Mouse (Mus musculus) naive thymus-derived CD4-positive, alpha-beta T cell, adult 2 months (primary cell): ENCODE measurements around the gene Fam227a.
"Not testable (repeated sequence)": the region's sequence is repeated elsewhere in the genome, so short reads cannot be mapped to it uniquely, and the experiment has no call there.

Experiments
- DNase-seq: peaks from one replicate; pipeline ENCODE4 v3.0.0-alpha.2; 2011; ENCODE audit warnings: low read depth

The Fam227a gene

GRCm38 (mm10) chr15:79683707-79684465 is 25.1 kb upstream of the Fam227a start:
- DNase-seq: no peak

GRCm38 (mm10) chr15:79683146-79683545 is 24.4 kb upstream of the Fam227a start:
- no peak for DNase-seq

- DNase-seq: no peak
These were observed 23.2 kb upstream of the Fam227a start for GRCm38 (mm10) chr15:79681973-79682372.

DNA sequence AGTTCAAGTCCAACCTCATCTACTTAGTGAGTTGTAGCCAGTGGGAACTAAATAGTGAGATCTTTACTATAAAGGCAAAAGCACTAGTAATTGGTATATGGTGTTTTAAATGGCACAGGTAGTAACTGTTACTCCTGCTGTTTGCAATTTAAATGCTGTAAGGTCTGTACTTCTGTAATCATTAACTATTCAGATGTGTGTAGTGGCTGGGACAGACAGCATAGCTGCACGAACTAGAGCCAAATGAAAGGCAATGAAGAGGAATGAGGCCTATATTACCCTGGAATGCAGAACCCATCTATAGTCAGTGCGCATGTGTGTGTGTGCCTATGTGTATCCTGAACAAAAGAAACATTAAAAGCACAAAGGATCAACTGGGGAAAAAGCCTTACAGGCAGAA is 19.2 kb upstream of the Fam227a start:
- no peak for DNase-seq

DNA sequence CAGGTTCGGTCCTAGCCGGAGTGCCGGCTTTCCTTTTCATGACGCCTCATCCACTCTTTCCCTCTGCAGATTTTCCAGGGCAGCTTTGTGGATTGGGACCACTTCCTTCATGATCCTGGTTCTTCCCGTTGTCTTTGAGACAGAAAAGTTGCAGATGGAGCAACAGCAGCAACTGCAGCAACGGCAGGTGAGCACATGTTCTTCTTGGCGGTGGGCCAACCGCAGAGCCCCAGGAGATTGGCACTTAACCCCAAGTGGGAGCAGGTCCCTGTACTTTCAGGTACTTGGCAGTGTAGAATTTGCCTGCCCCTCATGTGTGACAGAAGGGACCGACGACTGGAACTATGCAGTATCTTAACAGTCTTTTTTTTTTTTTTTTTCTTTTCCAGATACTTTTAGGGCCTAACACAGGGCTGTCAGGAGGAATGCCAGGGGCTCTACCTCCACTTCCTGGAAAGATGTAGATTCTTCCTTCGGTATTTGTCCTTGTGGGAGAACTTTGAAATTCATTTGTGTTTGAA is 13.1 kb upstream of the Fam227a start:
- DNase-seq: not testable (repeated sequence)

DNA sequence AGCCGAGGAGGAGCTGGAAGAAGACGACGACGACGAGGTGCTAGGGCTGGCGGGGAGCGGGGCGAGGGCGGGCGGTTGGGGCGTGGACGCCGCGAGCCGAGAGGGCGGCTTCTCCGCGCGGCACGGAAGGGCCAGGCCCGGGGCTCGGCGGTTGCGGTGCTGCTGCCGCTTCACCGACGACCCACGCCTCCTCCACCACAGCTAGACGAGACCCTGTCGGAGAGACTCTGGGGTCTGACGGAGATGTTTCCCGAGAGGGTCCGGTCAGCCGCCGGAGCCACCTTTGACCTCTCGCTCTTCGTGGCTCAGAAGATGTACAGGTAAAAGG is 12.2 kb upstream of the Fam227a start:
- no peak for DNase-seq

GRCm38 (mm10) chr15:79670249-79670971 is 11.7 kb upstream of the Fam227a start, which contains the start of gene Tomm22:
TSS of gene Tomm22 (plus strand) at chr15:79670861.
- peak; percentile 89 for DNase-seq

DNA sequence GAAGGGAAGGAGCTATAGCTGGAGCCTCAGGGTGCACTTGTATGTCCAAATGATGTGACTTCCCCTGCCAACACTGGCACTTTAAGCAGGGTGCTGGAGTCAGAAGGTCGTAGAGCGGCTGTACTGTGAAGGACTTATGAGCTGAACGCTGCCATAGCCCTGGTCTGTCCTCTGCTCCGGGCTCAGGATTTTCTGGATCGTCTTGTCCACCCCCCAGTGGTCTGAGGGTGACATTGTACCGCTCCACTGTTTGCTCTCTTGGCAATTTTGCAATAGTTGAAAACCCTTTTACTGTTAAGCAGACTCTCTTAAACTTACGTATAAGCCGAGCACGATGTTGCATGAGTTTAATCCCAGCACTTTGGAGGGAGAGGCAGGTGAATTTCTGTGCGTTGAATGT is 10.4 kb upstream of the Fam227a start:
- no peak for DNase-seq

GRCm38 (mm10) chr15:79664666-79665065 is 5.9 kb upstream of the Fam227a start:
- no peak for DNase-seq

DNA sequence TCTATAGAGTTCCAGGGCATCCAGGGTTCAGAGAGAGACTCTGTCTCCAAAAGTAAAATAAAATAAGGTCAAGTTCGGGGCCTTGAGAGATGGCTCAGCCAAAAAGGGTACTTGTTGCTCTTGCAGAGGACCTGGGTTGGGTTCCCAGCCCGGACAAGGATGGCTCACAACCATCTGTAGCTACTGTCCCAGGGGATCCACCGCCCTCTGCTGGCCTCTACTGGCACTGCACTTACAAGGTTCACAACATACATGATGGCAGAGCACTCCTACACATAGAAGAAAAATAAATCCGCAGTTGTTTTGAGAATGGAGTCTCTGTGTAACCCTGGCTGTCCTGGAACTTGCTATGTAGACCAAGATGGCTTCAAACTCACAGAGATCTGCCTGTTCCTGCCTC is 3.1 kb upstream of the Fam227a start:
- DNase-seq: peak; percentile 75

GRCm38 (mm10) chr15:79657837-79658530 is 772 bp downstream of the Fam227a start:
- DNase-seq: peak; percentile 92

DNA sequence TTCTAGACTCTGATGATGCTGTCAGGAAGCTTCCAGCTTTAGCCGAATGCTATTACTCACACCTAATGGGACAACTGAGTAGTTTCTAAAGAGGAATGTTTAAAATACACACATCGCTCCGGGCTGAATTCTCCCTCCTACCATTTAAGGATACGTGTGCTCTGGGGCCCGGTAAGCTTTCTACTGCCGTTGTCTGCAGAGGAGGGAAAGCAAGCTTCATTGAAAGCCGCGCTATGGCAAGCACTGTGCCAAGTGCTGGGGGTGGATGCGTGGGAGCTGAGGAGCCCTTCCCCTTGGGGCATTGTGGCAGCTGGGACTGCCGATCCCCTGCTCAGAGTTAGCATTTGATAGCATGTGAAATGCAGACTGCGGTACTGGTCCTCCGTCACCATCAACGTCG is 2.3 kb downstream of the Fam227a start:
- no peak for DNase-seq

DNA sequence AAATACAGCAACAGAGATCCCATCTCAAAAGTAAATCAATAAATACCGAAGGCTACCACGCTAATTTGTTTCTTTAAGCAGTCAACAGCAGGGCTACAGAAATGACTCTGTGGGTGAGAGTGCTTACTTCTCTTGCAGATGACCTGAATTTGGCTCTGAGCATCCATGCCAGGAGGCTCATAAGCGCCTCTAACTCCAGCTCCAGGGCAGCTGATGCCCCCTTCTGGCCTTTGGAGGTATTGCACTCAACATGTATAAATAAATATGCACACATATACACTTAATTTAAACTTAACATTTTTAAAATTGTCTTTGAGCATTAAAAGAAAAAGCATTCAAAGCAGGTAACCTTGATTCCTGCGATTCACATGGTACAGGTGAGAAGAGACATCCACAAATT is 7.3 kb downstream of the Fam227a start:
- peak; percentile 59 for DNase-seq

DNA sequence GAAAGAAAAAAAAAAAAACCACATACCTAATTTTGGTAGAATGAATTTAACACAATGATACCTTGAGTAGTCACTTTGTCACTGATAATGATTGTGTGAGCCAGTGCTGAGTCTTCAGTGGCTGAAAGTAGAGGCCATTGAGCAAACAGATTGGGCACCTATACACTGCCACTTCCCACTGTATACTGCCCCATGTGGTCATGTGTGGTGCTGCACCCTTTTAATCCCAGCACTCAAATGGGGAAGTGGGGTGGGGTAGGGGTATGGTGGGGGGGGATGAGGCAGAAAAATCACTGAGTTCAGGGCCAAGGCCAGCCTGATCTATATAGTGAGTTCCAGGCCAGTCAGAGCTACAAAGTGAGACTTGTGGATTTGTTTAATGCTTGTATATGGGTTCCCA is 8.2 kb downstream of the Fam227a start:
- DNase-seq: peak; percentile 75

GRCm38 (mm10) chr15:79648130-79648529 is 10.6 kb downstream of the Fam227a start:
- no peak for DNase-seq

DNA sequence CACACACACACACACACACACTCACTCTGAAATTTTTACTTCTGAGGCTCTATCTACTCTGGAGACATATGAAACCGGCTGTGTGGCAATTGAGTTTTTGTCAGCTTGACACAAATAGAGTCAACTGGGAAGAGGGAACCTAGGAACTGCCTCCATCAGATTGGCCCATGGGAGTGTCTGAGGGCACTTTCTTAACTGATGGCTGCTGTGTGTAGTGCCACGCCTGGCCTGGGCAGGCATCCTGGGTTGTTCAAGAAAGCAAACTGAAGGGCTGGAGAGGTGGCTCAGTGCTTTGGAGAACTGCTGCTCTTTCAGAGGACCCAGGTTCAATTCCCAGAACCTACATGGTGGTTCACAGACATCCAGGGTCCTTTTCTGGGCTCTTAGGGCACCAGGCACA is 13.3 kb downstream of the Fam227a start:
- DNase-seq: no peak

DNA sequence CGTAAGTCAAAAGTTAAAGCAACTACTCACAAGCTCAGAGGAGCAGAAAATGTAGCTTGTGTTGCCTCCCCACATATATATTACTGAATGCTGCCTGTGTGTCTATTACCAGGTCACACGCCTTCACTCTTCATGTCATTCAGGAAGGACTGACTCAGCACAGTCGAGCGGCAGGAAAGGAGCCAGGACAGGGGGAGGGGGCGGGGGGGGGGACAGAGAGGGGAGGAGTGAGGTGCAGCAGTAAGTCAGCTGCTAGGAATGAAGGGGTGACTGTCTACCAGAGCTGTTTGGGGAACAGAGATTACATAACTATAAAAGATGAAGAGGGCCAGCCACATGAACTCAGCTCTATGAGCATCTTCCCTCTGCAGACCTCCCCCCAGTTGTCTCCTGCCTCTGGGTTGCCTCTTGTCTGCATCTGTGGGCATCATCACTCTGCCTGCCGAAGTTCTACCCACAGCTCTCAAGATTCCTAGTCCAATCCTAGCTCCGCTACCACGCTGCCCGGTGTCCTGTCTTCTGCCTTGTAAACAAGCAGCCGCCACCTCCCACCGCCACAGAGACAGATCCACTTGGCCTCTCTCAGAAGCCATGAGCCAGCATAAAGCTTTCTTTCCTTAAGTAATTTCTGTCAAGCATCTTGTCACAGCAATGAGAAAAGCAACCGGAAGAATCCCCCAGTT is 17.5 kb downstream of the Fam227a start:
- no peak for DNase-seq

DNA sequence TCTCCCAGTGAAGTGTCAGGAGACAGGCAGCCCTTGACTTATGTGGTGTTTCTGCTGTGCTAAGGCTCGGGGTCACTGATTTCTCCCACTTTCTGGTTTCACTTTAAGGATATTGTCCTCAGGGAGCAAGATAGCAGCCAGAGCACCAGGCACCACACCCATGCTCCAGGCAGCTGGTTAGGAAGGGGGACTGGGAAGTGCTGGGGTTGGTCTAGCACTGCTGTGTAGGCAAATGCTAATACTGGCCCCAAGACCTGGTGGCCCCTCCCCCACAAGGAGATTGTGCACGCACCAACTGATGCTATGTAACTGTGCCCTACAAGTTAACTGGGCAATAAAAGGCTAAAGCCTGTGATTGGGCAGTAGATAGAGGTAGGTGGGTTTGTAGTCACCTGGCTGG is 28.3 kb downstream of the Fam227a start:
- DNase-seq: no peak

DNA sequence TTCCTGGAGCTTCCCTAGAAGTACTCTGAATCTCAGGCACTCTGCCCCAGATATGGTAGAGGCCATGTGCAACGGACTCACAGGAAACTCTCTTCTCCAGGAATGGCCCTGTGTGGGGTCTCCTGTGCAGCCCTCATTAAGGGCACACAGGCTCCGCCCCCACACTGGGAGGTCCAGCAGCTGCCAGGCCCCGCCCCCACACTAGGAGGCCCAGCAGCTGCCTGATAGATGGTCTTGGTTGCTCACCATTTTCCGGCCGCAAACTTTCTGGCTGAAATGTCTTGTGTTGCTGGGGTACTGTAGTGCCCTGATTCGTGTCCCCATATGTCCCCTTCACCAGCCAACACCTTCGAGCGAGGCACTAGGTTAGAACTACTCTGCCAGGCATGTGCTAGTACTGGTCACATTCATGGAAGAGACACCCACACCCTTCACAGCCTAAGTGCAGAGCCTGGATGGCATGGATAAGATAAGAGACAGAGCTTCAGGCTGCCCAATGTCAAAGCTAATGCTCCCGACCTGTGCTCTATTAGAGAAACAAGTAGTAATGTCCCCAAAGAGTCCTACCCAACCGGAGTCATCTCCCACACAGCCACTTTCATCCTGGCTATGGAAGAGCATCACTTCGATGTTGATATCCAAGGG is 38.9 kb downstream of the Fam227a start:
- DNase-seq: no peak

DNA sequence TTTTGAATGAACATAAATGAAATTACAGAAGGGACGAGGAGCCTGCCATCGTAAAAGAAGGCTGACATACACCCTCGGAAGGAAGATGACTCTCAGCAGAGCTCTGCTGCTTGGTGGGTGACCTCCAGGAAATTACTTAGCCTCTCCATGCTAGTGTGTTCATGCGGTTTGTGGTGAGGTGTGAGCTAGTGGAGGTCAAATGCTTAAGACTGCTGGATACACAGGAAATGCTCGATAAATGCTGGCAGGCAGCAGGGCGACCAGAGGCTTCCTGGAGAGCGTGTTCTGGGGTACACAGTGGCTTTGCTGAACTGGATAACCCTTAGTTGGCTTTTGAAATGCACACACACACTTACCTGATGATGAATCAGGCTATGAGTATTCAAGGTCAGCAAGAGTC is 40.3 kb downstream of the Fam227a start:
- DNase-seq: no peak

- DNase-seq: no peak
These were observed 41.6 kb downstream of the Fam227a start for GRCm38 (mm10) chr15:79617135-79617534.

- no peak for DNase-seq
These were observed 42.0 kb downstream of the Fam227a start for GRCm38 (mm10) chr15:79616729-79617128.
